Mouse (Mus musculus) embryonic fibroblast, embryonic 13.5 days (primary cell): ENCODE results near the gene Adamts17.

Experiments
- CTCF ChIP-seq: IDR thresholded peaks from 2 replicates; pipeline ENCODE4 v1.5.1; 2011; ENCODE audit warnings: mild to moderate bottlenecking, control low read depth, low read length, moderate library complexity, borderline replicate concordance; ENCODE audit not compliant: insufficient read depth
- POLR2A ChIP-seq: IDR thresholded peaks from 2 replicates; pipeline ENCODE4 v1.6.1; 2011; ENCODE audit warnings: low read depth, mild to moderate bottlenecking, control low read depth, low read length, moderate library complexity

DNA sequence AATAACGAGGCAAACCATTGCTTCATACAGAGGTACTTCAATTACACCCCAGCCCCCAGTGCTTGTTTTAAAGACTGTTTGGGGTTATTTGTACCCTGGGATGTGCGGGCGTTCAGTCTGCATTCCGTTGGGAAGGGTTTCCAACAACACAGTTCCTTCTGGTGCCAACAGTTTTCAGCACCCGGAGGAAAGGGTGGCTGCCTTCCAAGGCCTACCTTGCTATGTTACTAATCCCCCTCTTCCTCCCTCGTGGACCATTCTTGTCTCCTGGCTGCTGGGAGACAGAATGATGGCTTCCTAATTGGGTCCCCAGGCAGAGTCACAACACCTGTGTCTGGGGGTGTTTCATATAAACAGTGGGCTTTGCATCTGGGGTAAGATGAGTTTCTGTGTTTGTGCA, 94.5 kb downstream of the Adamts17 start:
- TF ChIP-seq POLR2A: no peak
- TF ChIP-seq CTCF: no peak
